Mouse (Mus musculus) heart, embryonic 15.5 days (tissue): ENCODE measurements around the gene Fbxo30. TPM values are rescaled to one million over a fixed set of nuclear protein-coding genes. Genes with fewer than 3 reads are reported as not detected.

ENCODE experiments used
- ATAC-seq: fragments of 200-750 bp; cut with Nextera tagmentation; replicated peaks from 2 replicates; pipeline ENCODE4 v1.8.0; 2017; ENCODE audit warnings: low read depth, moderate TSS enrichment; ENCODE audit not compliant: insufficient number of reproducible peaks, insufficient read depth, low FRiP score
- H3K27ac ChIP-seq: fragments of 300-500 bp; sonication (generic); 2 replicates; pipeline ENCODE4 v1.5.1; 2015; ENCODE audit warnings: mild to moderate bottlenecking, inconsistent platforms
- H3K27me3 ChIP-seq: fragments of 300-500 bp; sonication (generic); 2 replicates; pipeline ENCODE4 v1.6.1; 2015; ENCODE audit warnings: inconsistent platforms
- H3K36me3 ChIP-seq: fragments of 300-500 bp; sonication (generic); 2 replicates; pipeline ENCODE4 v1.6.1; 2015; ENCODE audit warnings: mild to moderate bottlenecking, inconsistent platforms
- H3K4me1 ChIP-seq: fragments of 300-500 bp; sonication (generic); replicated peaks from 2 replicates; pipeline ENCODE4 v1.6.1; 2015; ENCODE audit warnings: inconsistent platforms
- H3K4me2 ChIP-seq: fragments of 300-500 bp; sonication (generic); 2 replicates; pipeline ENCODE4 v1.6.1; 2015; ENCODE audit warnings: inconsistent platforms, mild to moderate bottlenecking, moderate library complexity
- H3K4me3 ChIP-seq: fragments of 300-500 bp; sonication (generic); 2 replicates; pipeline ENCODE4 v1.5.1; 2015; ENCODE audit warnings: mild to moderate bottlenecking, inconsistent platforms
- H3K9ac ChIP-seq: fragments of 300-500 bp; sonication (generic); 2 replicates; pipeline ENCODE4 v1.6.1; 2015; ENCODE audit warnings: mild to moderate bottlenecking, inconsistent platforms
- H3K9me3 ChIP-seq: fragments of 300-500 bp; sonication (generic); replicated peaks from 2 replicates; pipeline ENCODE4 v1.6.1; 2016; ENCODE audit warnings: inconsistent platforms
- WGBS: fragments of 180-500 bp; shearing (Covaris S2); methylation state at CpG from one replicate; pipeline ENCODE4 v1.1.7; 2015; ENCODE audit warnings: mixed read lengths; 5-methylcytosine and 5-hydroxymethylcytosine counted together
- polyA plus RNA-seq: library from polyadenylated mRNA; unstranded; fragments of >200 nt; fragmentation: Nextera tagmentation; extraction: Ambion mirVana; gene quantifications from 2 replicates; pipeline ENCODE4 v1.2.1, GENCODE M21; 2015

Fbxo30 gene
- polyA plus RNA-seq, 1 experiment from 2014 or later: 32.1 TPM

- WGBS: 78% methylated on average over 4 of the region's 4 CpGs
These were observed 42.2 kb downstream of the Fbxo30 start for GRCm38 (mm10) chr10:11323202-11323898.

GRCm38 (mm10) chr10:11326526-11326925 lies 45.4 kb downstream of the Fbxo30 start:
- WGBS: 89% methylated on average over 3 of the region's 3 CpGs

More at GRCm38 (mm10) chr10:11323202-11323898, 42.2 kb downstream of the Fbxo30 start:
- H3K4me2 ChIP-seq: no peak overlapping the region
- no peak for ATAC-seq
- no peak overlapping the region for H3K27ac ChIP-seq
- H3K36me3 ChIP-seq: no peaks in the 10 kb centered on the region
- no peaks in the 10 kb centered on the region for H3K27me3 ChIP-seq
- H3K9ac ChIP-seq: no peak overlapping the region
- no peak overlapping the region for H3K4me3 ChIP-seq
- H3K9me3 ChIP-seq: no peaks in the 10 kb centered on the region
- H3K4me1 ChIP-seq: no peaks in the 10 kb centered on the region

GRCm38 (mm10) chr10:11343205-11344141 lies 62.3 kb downstream of the Fbxo30 start, which contains the start of gene Epm2a:
TSS of gene Epm2a (plus strand) at chr10:11343404.
- no peaks in the 10 kb centered on the region for H3K9me3 ChIP-seq
- H3K4me1 ChIP-seq: peaks cover 5% of the 10 kb centered on the region
- peak within 1 kb of the TSS; percentile 70 for H3K4me3 ChIP-seq
- peak; percentile 97 for ATAC-seq
- WGBS: under 1% methylated on average over 106 of the region's 106 CpGs
- no peaks in the 10 kb centered on the region for H3K27me3 ChIP-seq
- peak within 1 kb of the TSS; percentile 72 for H3K4me2 ChIP-seq
- H3K36me3 ChIP-seq: no peaks in the 10 kb centered on the region
- H3K9ac ChIP-seq: peak within 1 kb of the TSS; percentile 91
- H3K27ac ChIP-seq: peak within 1 kb of the TSS; percentile 99

More at GRCm38 (mm10) chr10:11326526-11326925, 45.4 kb downstream of the Fbxo30 start:
- ATAC-seq: no peak
- Histone ChIP-seq H3K9ac (no peak overlapping the region), H3K27ac (no peak overlapping the region), H3K4me1 (no peaks in the 10 kb centered on the region), H3K36me3 (no peaks in the 10 kb centered on the region), H3K27me3 (no peaks in the 10 kb centered on the region), H3K9me3 (no peaks in the 10 kb centered on the region), H3K4me3 (no peak overlapping the region), H3K4me2 (no peak overlapping the region)

GRCm38 (mm10) chr10:11344536-11345468 lies 63.7 kb downstream of the Fbxo30 start:
- H3K4me2 ChIP-seq: peak overlapping the region; percentile 72; the same call in 1 of the 2 replicates
- H3K36me3 ChIP-seq: no peaks in the 10 kb centered on the region
- no peak overlapping the region for H3K9ac ChIP-seq
- 0 out of 2 replicates have a peak overlapping the region, but pooled peaks have one; percentile 19 for H3K27ac ChIP-seq
- 79% methylated on average over 18 of the region's 18 CpGs for WGBS
- no peak for ATAC-seq
- H3K4me3 ChIP-seq: no peak overlapping the region
- no peaks in the 10 kb centered on the region for H3K9me3 ChIP-seq
- no peaks in the 10 kb centered on the region for H3K27me3 ChIP-seq
- peaks cover 5% of the 10 kb centered on the region for H3K4me1 ChIP-seq

Other genes starting within 250 kb of the Fbxo30 start
- gene Grm1, start 199.0 kb upstream of the Fbxo30 start, polyA plus RNA-seq: 0.08 TPM in 2 replicates
- 9.4 and 10.1 TPM in 2 replicates for gene Shprh, start 131.9 kb upstream of the Fbxo30 start, polyA plus RNA-seq
- 0.38 and 0.50 TPM in 2 replicates for gene Epm2a, start 62.1 kb downstream of the Fbxo30 start, polyA plus RNA-seq